Mouse (Mus musculus) urinary bladder, postnatal 0 days (tissue): ENCODE measurements around the gene Cybb. TPM values are rescaled to one million over a fixed set of nuclear protein-coding genes. Genes with fewer than 3 reads are reported as not detected.

Source experiments
- polyA plus RNA-seq: library from polyadenylated mRNA; unstranded; fragments of >200 nt; fragmentation: Nextera tagmentation; extraction: Ambion mirVana; gene quantifications from 2 replicates; pipeline ENCODE4 v1.2.1, GENCODE M21; 2015

Cybb gene
- 3.3 and 6.7 TPM in 2 replicates for polyA plus RNA-seq

GRCm38 (mm10) chrX:9487671-9488070 is at the start of gene Cybb:
Gene Cybb (minus strand): TSS chrX:9487771.

Other genes starting within 250 kb of the Cybb start
- 0.28 and 0.40 TPM in 2 replicates for gene Gm14862, start 230.9 kb downstream of the Cybb start, polyA plus RNA-seq
- 14.3 and 20.8 TPM in 2 replicates for gene Xk, start 215.0 kb downstream of the Cybb start, polyA plus RNA-seq
- gene H2al1m, start 204.0 kb downstream of the Cybb start, polyA plus RNA-seq: 0.52 TPM in 1 of 2 replicates, not detected in the other
- gene H2al1k, start 137.1 kb downstream of the Cybb start, polyA plus RNA-seq: 0.58 TPM in 1 of 2 replicates, not detected in the other
- not detected in 2 replicates for gene H2al1o, start 84.6 kb upstream of the Cybb start, polyA plus RNA-seq
- 128 and 146 TPM in 2 replicates for gene Dynlt3, start 175.2 kb upstream of the Cybb start, polyA plus RNA-seq